Mouse (Mus musculus): ENCODE measurements around the gene Tfeb. TPM values are rescaled to one million over a fixed set of nuclear protein-coding genes. Genes with fewer than 3 reads are reported as not detected.

Tfeb gene
- total RNA-seq, 2 experiments from 2014 or later: 85.3 to 93.9 TPM

GRCm38 (mm10) chr17:47783445-47784223 is 46.8 kb downstream of the Tfeb start:
- peak; percentile 22 for DNase-seq
- no peak for TF ChIP-seq CTCF (IDR thresholded peaks at IDR 0.05)
- H3K4me3 ChIP-seq: no peak overlapping the region
- H3K27ac ChIP-seq: no peak overlapping the region; the same call in 1 of the 2 replicates
- intact Hi-C loops (cut with DNase I): no loop called here

- DNase-seq: peak; percentile 36
- no peak for TF ChIP-seq CTCF (IDR thresholded peaks at IDR 0.05)
- no peak overlapping the region for H3K4me3 ChIP-seq
- no peak overlapping the region for H3K27ac ChIP-seq
- intact Hi-C loops (cut with DNase I): no loop called here
These were observed 47.6 kb downstream of the Tfeb start for GRCm38 (mm10) chr17:47784411-47784810.

- intact Hi-C loops (cut with DNase I): no loop called here
- TF ChIP-seq CTCF (IDR thresholded peaks at IDR 0.05): no peak
- no peak for DNase-seq
These were observed 50.8 kb downstream of the Tfeb start for GRCm38 (mm10) chr17:47787632-47788031.

GRCm38 (mm10) chr17:47788306-47788705 is 51.5 kb downstream of the Tfeb start:
- Histone ChIP-seq H3K4me3 (no peak overlapping the region), H3K27ac (no peak overlapping the region)
- no peak for TF ChIP-seq CTCF (IDR thresholded peaks at IDR 0.05)
- intact Hi-C loops (cut with DNase I): no loop called here
- peak; percentile 14 for DNase-seq

More at GRCm38 (mm10) chr17:47787632-47788031, 50.8 kb downstream of the Tfeb start:
- Histone ChIP-seq H3K27ac (no peak overlapping the region), H3K4me3 (no peak overlapping the region)

- TF ChIP-seq CTCF (IDR thresholded peaks at IDR 0.05): no peak
- Histone ChIP-seq H3K4me3 (no peak overlapping the region), H3K27ac (no peak overlapping the region)
- peak; percentile 16 for DNase-seq
- intact Hi-C loops (cut with DNase I): no loop called here
These were observed 52.2 kb downstream of the Tfeb start for GRCm38 (mm10) chr17:47788996-47789395.

GRCm38 (mm10) chr17:47792098-47792863 is 55.5 kb downstream of the Tfeb start:
- intact Hi-C loops (cut with DNase I): loop anchor here (2.0 to 5.0 kb wide), 2 partner anchors 255 to 309 kb away; no protein-coding TSS in a partner anchor
- DNase-seq: peak; percentile 82
- Histone ChIP-seq H3K4me3 (no peak overlapping the region), H3K27ac (peak overlapping the region; percentile 46)
- peak; percentile 90 for TF ChIP-seq CTCF (IDR thresholded peaks at IDR 0.05)

- Histone ChIP-seq H3K4me3 (no peak overlapping the region), H3K27ac (peak overlapping the region; percentile 46)
- intact Hi-C loops (cut with DNase I): loop anchor here (1.0 to 5.0 kb wide), 3 partner anchors 71 to 307 kb away; no protein-coding TSS in a partner anchor
- TF ChIP-seq CTCF (IDR thresholded peaks at IDR 0.05): peak; percentile 95
- peak; percentile 92 for DNase-seq
These were observed 56.5 kb downstream of the Tfeb start for GRCm38 (mm10) chr17:47793377-47793776.

- no peak overlapping the region for H3K27ac ChIP-seq
- TF ChIP-seq CTCF (IDR thresholded peaks at IDR 0.05): peak; percentile 83
- DNase-seq: peak; percentile 65
- no peak overlapping the region for H3K4me3 ChIP-seq
- intact Hi-C loops (cut with DNase I): no loop called here
These were observed 58.6 kb downstream of the Tfeb start for GRCm38 (mm10) chr17:47795446-47795845.

- intact Hi-C loops (cut with DNase I): no loop called here
- DNase-seq: peak; percentile 55
- TF ChIP-seq CTCF (IDR thresholded peaks at IDR 0.05): no peak
- no peak overlapping the region for H3K4me3 ChIP-seq
- no peak overlapping the region for H3K27ac ChIP-seq
These were observed 59.5 kb downstream of the Tfeb start for GRCm38 (mm10) chr17:47796156-47796816.

- intact Hi-C loops (cut with DNase I): no loop called here
- Histone ChIP-seq H3K4me3 (no peak overlapping the region), H3K27ac (no peak overlapping the region)
- DNase-seq: no peak
- peak; percentile 42 for TF ChIP-seq CTCF (IDR thresholded peaks at IDR 0.05)
These were observed 60.1 kb downstream of the Tfeb start for GRCm38 (mm10) chr17:47796968-47797367.

GRCm38 (mm10) chr17:47797383-47797782 is 60.6 kb downstream of the Tfeb start:
- intact Hi-C loops (cut with DNase I): no loop called here
- no peak for DNase-seq
- H3K4me3 ChIP-seq: no peak overlapping the region
- TF ChIP-seq CTCF (IDR thresholded peaks at IDR 0.05): no peak
- H3K27ac ChIP-seq: no peak overlapping the region

GRCm38 (mm10) chr17:47802806-47803205 is 66.0 kb downstream of the Tfeb start:
- DNase-seq: no peak
- intact Hi-C loops (cut with DNase I): no loop called here
- H3K4me3 ChIP-seq: no peak overlapping the region
- no peak for TF ChIP-seq CTCF (IDR thresholded peaks at IDR 0.05)
- no peak overlapping the region for H3K27ac ChIP-seq
